Mouse (Mus musculus): ENCODE results near the gene Stard3. TPM values are rescaled to one million over a fixed set of nuclear protein-coding genes. Genes with fewer than 3 reads are reported as not detected.

Stard3 gene
- polyA plus RNA-seq, 1 experiment from 2014 or later: 28.9 TPM

DNA sequence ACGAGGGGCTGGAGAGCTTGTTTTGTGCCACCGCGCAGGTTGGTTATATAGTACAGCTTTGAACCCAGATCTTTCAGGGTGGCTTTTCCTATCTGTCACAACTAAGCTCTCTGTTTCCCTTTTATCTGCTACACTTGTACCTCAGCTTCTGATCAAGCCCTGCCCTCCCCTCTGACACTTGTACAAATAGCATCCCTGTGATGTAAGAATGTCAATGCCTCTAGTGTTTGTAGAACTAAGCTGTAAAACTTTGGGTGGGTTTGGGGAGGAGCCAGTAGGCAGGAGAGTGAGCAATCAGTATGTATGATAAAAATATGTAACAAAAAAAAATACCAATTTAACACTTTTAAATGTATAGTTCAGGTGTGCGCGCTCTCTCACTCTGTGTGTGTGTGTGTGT is 6.2 kb downstream of the Stard3 start:
- Histone ChIP-seq H3K9me3 (ENCODE audit: control insufficient read depth, low read length) (no peaks in the 10 kb centered on the region), H3K9ac (ENCODE audit: low read depth, low read length) (no peak overlapping the region), H3K27ac (ENCODE audit: low read depth, low read length) (no peak overlapping the region), H3K4me3 (ENCODE audit: low read depth, low read length) (no peak overlapping the region), H3K27me3 (replicated peaks; ENCODE audit: control insufficient read depth, insufficient read depth, low read length) (no peaks in the 10 kb centered on the region), H3K4me2 (no peak overlapping the region), H3K36me3 (ENCODE audit: control insufficient read depth, insufficient read depth, low read length) (no peaks in the 10 kb centered on the region), H3K4me1 (replicated peaks; ENCODE audit: control insufficient read depth, insufficient read depth, low read length) (peaks cover 10% of the 10 kb centered on the region)
- no peak for DNase-seq (ENCODE audit: low spot score)
- no peak for ATAC-seq (replicated peaks; ENCODE audit: low FRiP score)
- 94% methylated on average over 5 of the region's 5 CpGs for WGBS

DNA sequence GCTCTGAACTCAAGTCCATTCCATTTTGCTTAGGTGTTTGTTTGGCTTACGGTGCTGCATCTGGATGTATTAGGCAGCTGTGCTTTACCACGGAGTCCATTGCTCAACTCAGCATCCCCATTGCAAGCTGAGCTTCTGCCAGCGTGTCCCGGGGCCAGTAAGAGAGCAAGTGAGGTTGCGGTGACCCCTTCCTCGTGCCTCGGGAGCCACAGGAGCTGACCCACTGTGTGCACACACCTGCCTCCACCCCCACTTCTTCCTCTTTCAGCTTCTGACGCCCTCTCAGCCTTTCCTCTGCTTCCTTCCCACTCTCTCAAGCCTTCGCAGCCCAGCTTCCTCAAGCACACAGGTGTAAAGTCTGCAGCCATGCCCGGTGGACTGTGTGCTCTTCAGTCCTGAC is 8.1 kb downstream of the Stard3 start:
- no peak overlapping the region; the same call in 1 of the 2 replicates for H3K27ac ChIP-seq (ENCODE audit: low read depth, low read length)
- DNase-seq (ENCODE audit: low spot score) (no peak), ATAC-seq (replicated peaks; ENCODE audit: low FRiP score) (no peak)
- no peaks in the 10 kb centered on the region for H3K36me3 ChIP-seq (ENCODE audit: control insufficient read depth, insufficient read depth, low read length)
- H3K9ac ChIP-seq (ENCODE audit: low read depth, low read length): no peak overlapping the region
- no peak overlapping the region for H3K4me3 ChIP-seq (ENCODE audit: low read depth, low read length)
- WGBS: 63% methylated on average over 10 of the region's 10 CpGs
- no peaks in the 10 kb centered on the region for H3K27me3 ChIP-seq (replicated peaks; ENCODE audit: control insufficient read depth, insufficient read depth, low read length)
- no peaks in the 10 kb centered on the region for H3K9me3 ChIP-seq (ENCODE audit: control insufficient read depth, low read length)
- peaks cover 5% of the 10 kb centered on the region for H3K4me1 ChIP-seq (replicated peaks; ENCODE audit: control insufficient read depth, insufficient read depth, low read length)
- no peak overlapping the region for H3K4me2 ChIP-seq

DNA sequence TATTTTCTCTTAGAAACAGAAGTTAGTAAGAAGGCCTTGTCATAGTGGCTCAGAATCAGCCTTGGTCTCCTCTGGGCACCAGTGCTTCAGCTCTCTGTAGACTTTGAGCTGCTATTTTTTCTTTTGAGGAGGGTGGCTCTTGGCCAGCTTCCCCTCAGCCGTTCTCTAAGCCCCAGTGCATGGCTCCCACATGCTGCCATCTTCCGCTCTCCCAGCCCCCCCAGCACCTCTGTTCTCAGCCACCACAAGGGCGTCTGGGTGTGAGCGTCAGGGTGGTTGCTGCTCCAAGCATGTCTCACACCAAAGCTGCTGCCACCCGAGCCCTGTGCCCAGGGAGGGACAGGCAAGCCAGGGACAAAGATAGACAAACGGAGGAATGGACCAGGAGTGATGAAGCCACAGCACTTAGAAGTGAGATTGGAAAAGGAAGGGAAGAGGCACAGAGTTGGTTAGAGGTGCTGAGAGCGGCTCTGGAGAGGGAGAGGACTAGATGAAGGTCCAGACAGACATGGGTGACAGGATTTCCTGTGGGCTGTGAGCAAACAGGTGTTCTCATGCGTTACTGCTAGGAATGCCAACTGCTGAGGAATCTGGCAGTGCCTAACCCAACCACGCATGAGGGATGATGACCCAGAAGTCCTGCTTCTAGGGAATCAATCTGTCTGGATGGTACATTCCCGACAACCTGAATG is 9.1 kb downstream of the Stard3 start:
- no peak for DNase-seq (ENCODE audit: low spot score)
- H3K4me2 ChIP-seq: no peak overlapping the region
- H3K9ac ChIP-seq (ENCODE audit: low read depth, low read length): no peak overlapping the region
- no peak for ATAC-seq (replicated peaks; ENCODE audit: low FRiP score)
- WGBS: 72% methylated on average over 10 of the region's 10 CpGs
- H3K27ac ChIP-seq (ENCODE audit: low read depth, low read length): no peak overlapping the region
- peaks cover 7% of the 10 kb centered on the region for H3K4me1 ChIP-seq (replicated peaks; ENCODE audit: control insufficient read depth, insufficient read depth, low read length)
- no peaks in the 10 kb centered on the region for H3K36me3 ChIP-seq (ENCODE audit: control insufficient read depth, insufficient read depth, low read length)
- no peaks in the 10 kb centered on the region for H3K27me3 ChIP-seq (replicated peaks; ENCODE audit: control insufficient read depth, insufficient read depth, low read length)
- no peak overlapping the region for H3K4me3 ChIP-seq (ENCODE audit: low read depth, low read length)
- no peaks in the 10 kb centered on the region for H3K9me3 ChIP-seq (ENCODE audit: control insufficient read depth, low read length)

DNA sequence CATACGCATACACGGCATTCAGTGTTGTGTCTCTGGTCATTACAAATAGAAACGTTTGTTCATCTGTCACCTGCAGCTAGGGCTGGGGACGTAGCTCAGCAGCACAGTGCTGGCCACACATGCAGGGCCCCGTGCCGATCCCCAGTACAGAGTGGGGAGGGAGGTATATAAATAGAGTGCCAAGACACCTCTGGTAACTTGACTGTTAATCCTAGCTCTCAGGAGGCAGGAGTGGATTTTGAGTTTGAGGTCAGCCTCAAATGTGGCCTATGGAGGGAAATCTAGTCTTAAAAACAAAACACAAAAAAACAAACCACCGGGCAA is 9.7 kb downstream of the Stard3 start:
- Histone ChIP-seq H3K4me3 (ENCODE audit: low read depth, low read length) (no peak overlapping the region), H3K4me1 (replicated peaks; ENCODE audit: control insufficient read depth, insufficient read depth, low read length) (peaks cover 7% of the 10 kb centered on the region), H3K27me3 (replicated peaks; ENCODE audit: control insufficient read depth, insufficient read depth, low read length) (no peaks in the 10 kb centered on the region), H3K9me3 (ENCODE audit: control insufficient read depth, low read length) (no peaks in the 10 kb centered on the region), H3K4me2 (no peak overlapping the region), H3K36me3 (ENCODE audit: control insufficient read depth, insufficient read depth, low read length) (no peaks in the 10 kb centered on the region), H3K9ac (ENCODE audit: low read depth, low read length) (no peak overlapping the region), H3K27ac (ENCODE audit: low read depth, low read length) (no peak overlapping the region)
- ATAC-seq (replicated peaks; ENCODE audit: low FRiP score) (no peak), DNase-seq (ENCODE audit: low spot score) (no peak)
- 82% methylated on average over 7 of the region's 7 CpGs for WGBS

DNA sequence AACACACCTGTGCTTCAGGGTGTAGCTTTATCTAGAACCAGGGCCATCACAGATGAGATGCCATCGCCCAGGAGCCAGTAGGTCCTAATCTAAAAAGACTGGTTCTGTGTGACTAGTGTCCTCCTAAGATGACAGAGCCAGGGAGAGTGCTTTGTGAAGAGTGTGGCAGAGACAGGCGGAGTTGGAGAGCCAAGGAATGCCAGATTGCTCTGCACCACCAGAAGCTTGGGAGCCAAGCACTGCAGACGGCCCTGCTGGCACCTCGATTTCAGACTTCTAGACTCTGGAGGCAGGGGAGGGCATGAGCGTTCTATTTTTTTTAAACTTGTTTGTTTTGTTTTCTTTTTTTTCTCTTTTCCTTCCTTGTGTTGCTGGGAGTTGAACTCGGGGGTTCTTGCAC is 11.2 kb downstream of the Stard3 start:
- H3K36me3 ChIP-seq (ENCODE audit: control insufficient read depth, insufficient read depth, low read length): 0 out of 2 replicates have a peak, but pooled peaks cover 2% of the 10 kb centered on the region
- no peak overlapping the region for H3K27ac ChIP-seq (ENCODE audit: low read depth, low read length)
- no peak overlapping the region for H3K9ac ChIP-seq (ENCODE audit: low read depth, low read length)
- H3K9me3 ChIP-seq (ENCODE audit: control insufficient read depth, low read length): no peaks in the 10 kb centered on the region
- ATAC-seq (replicated peaks; ENCODE audit: low FRiP score) (no peak), DNase-seq (ENCODE audit: low spot score) (no peak)
- no peak overlapping the region for H3K4me2 ChIP-seq
- H3K4me1 ChIP-seq (replicated peaks; ENCODE audit: control insufficient read depth, insufficient read depth, low read length): peaks cover 2% of the 10 kb centered on the region
- no peak overlapping the region for H3K4me3 ChIP-seq (ENCODE audit: low read depth, low read length)
- WGBS: 76% methylated on average over 6 of the region's 6 CpGs
- H3K27me3 ChIP-seq (replicated peaks; ENCODE audit: control insufficient read depth, insufficient read depth, low read length): no peaks in the 10 kb centered on the region

DNA sequence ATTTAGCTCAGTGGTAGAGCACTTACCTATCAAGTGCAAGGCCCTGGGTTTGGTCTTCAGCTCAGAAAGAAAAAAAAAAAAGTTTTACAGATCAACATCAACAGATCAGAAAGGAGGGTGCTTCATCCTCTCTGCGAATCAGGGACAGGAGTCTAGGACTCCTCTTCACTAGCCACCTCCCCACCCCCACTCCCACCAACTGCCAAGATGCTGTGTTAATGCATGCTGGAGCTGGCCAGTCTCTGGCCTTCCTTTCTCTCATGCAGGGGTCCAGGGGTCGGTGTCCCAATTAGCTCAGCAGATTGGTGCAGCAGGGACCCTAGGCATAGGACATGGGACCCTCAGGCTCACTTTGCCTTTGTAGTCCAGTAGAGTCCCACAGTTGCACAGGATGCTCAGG is 12.4 kb downstream of the Stard3 start:
- no peak for ATAC-seq (replicated peaks; ENCODE audit: low FRiP score)

DNA sequence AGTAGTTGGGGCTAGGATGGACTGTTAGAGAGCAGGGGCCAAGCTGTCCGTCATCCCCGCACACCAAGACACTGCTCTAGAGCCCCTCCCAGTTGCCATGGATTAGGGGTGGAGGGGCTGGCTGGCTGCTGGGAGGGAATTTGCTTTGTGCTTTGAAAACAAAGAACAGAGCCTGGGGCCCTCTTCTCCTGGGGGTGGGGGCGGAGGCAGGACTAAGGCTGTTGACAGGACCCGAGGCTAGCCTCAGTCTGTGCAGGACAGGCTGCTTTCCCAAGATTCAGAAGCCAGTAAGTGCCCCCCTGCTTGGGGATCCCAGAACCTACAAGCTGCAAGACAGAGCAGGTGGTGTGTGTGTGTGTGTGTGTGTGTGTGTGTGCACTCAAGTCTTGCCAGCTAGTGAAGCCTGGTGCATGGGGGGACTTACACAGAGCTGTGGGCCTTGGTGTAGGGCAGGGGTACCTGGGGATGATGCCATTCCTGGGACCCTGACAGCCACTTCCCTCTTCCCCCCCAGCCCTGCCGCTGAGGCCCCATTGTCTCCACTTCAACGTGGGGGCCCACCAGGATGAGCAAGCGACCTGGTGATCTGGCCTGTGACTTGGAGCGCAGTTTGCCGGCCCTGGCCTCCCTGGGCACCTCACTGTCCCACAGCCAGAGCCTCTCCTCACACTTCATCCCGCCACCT is 13.5 kb downstream of the Stard3 start:
- DNase-seq (ENCODE audit: low spot score) (no peak), ATAC-seq (replicated peaks; ENCODE audit: low FRiP score) (no peak)
- Histone ChIP-seq H3K4me1 (replicated peaks; ENCODE audit: control insufficient read depth, insufficient read depth, low read length) (peaks cover 2% of the 10 kb centered on the region; the same call in 1 of the 2 replicates), H3K4me3 (ENCODE audit: low read depth, low read length) (no peak overlapping the region), H3K27me3 (replicated peaks; ENCODE audit: control insufficient read depth, insufficient read depth, low read length) (no peaks in the 10 kb centered on the region), H3K4me2 (no peak overlapping the region), H3K9ac (ENCODE audit: low read depth, low read length) (no peak overlapping the region), H3K36me3 (ENCODE audit: control insufficient read depth, insufficient read depth, low read length) (0 out of 2 replicates have a peak, but pooled peaks cover 14% of the 10 kb centered on the region), H3K27ac (ENCODE audit: low read depth, low read length) (no peak overlapping the region), H3K9me3 (ENCODE audit: control insufficient read depth, low read length) (no peaks in the 10 kb centered on the region)
- WGBS: 63% methylated on average over 10 of the region's 10 CpGs

More for the DNA sequence above, 12.4 kb downstream of the Stard3 start:
- Histone ChIP-seq H3K9me3 (ENCODE audit: control insufficient read depth, low read length) (no peaks in the 10 kb centered on the region), H3K4me2 (no peak overlapping the region), H3K27me3 (replicated peaks; ENCODE audit: control insufficient read depth, insufficient read depth, low read length) (no peaks in the 10 kb centered on the region), H3K4me1 (replicated peaks; ENCODE audit: control insufficient read depth, insufficient read depth, low read length) (peaks cover 2% of the 10 kb centered on the region), H3K27ac (ENCODE audit: low read depth, low read length) (no peak overlapping the region), H3K4me3 (ENCODE audit: low read depth, low read length) (no peak overlapping the region), H3K9ac (ENCODE audit: low read depth, low read length) (no peak overlapping the region), H3K36me3 (ENCODE audit: control insufficient read depth, insufficient read depth, low read length) (0 out of 2 replicates have a peak, but pooled peaks cover 10% of the 10 kb centered on the region)
- no peak for DNase-seq (ENCODE audit: low spot score)
- WGBS: 83% methylated on average over 2 of the region's 2 CpGs

DNA sequence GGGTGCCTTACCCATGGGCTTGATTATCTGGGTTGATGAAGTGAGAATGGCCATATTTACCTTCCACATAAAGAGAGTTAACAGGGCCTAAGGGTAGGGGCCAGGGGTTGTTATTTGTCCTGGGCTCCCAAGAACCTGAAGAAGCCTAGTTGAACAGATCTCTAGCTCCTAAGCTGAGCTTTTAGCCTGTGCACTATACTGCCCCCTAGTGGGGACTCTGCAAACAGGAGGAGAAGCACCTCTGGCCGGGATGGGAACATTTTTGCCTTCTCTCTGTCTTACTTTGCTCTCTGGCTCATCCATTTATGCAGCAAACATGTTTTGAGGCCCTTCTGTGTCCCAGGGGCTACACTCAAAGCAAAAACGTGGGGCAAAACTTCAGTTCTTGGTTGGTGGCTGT is 14.2 kb downstream of the Stard3 start:
- ATAC-seq (replicated peaks; ENCODE audit: low FRiP score) (no peak), DNase-seq (ENCODE audit: low spot score) (no peak)
- WGBS: 0% methylated on average over 2 of the region's 2 CpGs
- H3K4me2 ChIP-seq: no peak overlapping the region
- H3K9ac ChIP-seq (ENCODE audit: low read depth, low read length): no peak overlapping the region
- H3K4me1 ChIP-seq (replicated peaks; ENCODE audit: control insufficient read depth, insufficient read depth, low read length): peaks cover 2% of the 10 kb centered on the region; the same call in 1 of the 2 replicates
- 0 out of 2 replicates have a peak, but pooled peaks cover 16% of the 10 kb centered on the region for H3K36me3 ChIP-seq (ENCODE audit: control insufficient read depth, insufficient read depth, low read length)
- no peaks in the 10 kb centered on the region for H3K9me3 ChIP-seq (ENCODE audit: control insufficient read depth, low read length)
- H3K4me3 ChIP-seq (ENCODE audit: low read depth, low read length): no peak overlapping the region
- H3K27ac ChIP-seq (ENCODE audit: low read depth, low read length): no peak overlapping the region
- H3K27me3 ChIP-seq (replicated peaks; ENCODE audit: control insufficient read depth, insufficient read depth, low read length): no peaks in the 10 kb centered on the region

DNA sequence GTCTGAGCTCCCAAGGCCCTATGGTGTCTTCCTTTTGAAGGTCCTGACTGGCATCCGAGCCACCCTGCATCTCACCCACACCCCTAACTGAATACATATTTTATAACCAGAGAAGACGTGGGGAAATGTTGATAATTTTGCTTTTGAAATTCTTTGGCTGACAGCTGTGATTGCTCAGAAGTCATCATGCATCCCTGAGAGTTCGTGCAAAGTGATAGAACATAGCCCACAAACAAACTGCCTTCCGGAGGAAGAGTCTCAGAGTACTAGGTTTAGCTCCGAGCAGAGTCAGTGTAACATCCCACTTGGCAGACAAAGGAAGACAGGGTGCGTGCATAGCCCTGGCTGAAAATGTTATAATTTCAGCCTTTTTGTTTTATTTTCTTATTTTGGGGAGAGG is 15.1 kb downstream of the Stard3 start:
- WGBS: 85% methylated on average over 6 of the region's 6 CpGs
- Histone ChIP-seq H3K27ac (ENCODE audit: low read depth, low read length) (no peak overlapping the region), H3K27me3 (replicated peaks; ENCODE audit: control insufficient read depth, insufficient read depth, low read length) (no peaks in the 10 kb centered on the region), H3K4me1 (replicated peaks; ENCODE audit: control insufficient read depth, insufficient read depth, low read length) (peaks cover 2% of the 10 kb centered on the region; the same call in 1 of the 2 replicates), H3K4me2 (no peak overlapping the region), H3K4me3 (ENCODE audit: low read depth, low read length) (no peak overlapping the region), H3K9ac (ENCODE audit: low read depth, low read length) (no peak overlapping the region), H3K9me3 (ENCODE audit: control insufficient read depth, low read length) (no peaks in the 10 kb centered on the region), H3K36me3 (ENCODE audit: control insufficient read depth, insufficient read depth, low read length) (peaks cover 18% of the 10 kb centered on the region)
- no peak for DNase-seq (ENCODE audit: low spot score)
- no peak for ATAC-seq (replicated peaks; ENCODE audit: low FRiP score)

Measured in liver, embryonic 11.5 days (tissue).